Mouse (Mus musculus): ENCODE data around the gene Nmt1.

GRCm38 (mm10) chr11:103033030-103033429, 5.0 kb downstream of the Nmt1 start:
- TF ChIP-seq CTCF (IDR thresholded peaks at IDR 0.05; ENCODE audit: borderline replicate concordance, insufficient read depth, low read depth, low read length) (no peak), POLR2A (IDR thresholded peaks at IDR 0.05; ENCODE audit: borderline replicate concordance, insufficient read depth, low read length) (no peak)

Measured in cerebellum, adult 2 months (tissue).